Mouse (Mus musculus) fibroblast of lung, adult 2 months (primary cell): ENCODE measurements around the gene Rad51b.

Experiments
- DNase-seq: peaks from one replicate; pipeline ENCODE4 v3.0.0-alpha.2; 2011; ENCODE audit warnings: low read depth

Rad51b gene

DNA sequence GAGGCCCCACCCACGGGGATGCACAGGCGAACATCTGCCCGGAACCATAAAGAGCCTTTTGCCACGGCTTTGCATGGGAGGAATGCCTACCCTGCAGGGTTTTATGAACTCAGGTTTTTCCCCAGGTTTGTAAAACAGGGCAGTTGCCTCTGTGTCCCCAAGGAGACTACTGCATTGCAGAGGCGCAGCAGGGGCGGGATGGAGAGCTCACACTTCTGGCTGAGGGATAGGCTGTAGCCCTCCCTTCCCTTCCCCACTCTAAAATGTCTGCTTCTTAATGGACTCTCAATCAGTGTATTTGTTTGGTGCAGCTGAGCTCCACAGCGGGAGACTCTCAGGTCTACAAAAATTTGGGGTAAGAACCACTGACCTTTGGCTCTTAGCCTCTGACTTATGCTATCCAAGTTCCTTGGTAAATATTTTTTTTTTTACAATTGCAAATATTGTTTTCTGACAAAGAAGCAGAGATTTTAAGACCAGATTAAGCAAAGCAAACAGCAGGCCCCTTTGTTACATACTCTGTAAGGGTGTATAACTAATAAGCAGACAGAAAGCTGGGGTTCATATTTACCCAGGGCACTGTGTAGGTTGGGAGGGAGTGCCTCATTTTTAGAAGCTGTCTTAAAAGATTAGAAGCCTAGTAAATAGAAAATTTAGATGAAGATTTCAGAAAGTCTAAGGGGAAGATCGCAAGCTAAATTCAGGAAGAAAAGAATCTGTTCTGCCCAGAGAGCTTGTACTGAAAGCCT is 507.9 kb downstream of the Rad51b start:
- no peak for DNase-seq

GRCm38 (mm10) chr12:79806990-79807389 is 509.9 kb downstream of the Rad51b start:
- no peak for DNase-seq

DNA sequence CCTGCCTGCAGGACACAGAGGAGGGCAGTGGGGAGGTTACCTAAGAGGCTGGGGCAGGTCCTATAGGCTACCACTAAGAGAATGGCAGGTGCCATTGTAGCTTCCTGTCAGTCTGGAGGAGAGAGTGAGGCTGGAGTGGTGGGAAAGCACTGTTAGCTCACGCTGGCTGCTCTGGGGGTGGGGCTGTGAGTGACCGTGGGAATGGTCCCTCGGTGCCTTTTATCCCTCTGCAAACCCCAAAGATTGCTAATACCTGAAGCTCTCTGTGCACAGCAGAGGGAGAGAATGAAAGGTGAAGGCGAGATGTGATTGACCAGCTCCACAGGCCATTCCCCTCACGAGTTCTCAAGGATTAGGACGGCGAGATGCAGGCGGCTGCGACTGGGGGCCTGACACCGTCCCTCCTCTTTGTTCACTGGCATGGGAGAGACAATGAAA is 510.3 kb downstream of the Rad51b start:
- no peak for DNase-seq

DNA sequence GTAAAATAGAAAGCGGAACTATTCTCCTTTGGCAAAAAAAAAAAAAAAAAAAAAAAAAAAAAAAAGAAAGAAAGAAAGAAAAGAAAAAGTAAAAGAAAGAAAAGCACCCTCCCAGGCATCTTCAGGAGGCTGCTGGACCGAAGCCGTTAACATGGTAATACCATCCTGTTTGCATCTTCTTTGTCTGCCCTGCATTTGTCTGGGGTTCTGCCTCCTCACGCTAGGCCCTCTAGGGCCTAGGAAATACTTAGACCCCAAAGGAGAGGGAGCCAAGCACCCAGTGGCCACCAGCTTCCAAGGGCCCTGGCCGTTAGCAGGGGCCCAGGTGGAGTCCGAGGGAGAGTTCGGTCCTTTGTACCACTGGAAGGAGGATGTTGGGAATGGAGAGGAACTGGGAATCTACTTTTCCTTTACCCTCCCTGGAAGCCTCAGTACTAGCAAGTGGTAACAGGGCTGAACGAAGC is 510.9 kb downstream of the Rad51b start:
- no peak for DNase-seq

GRCm38 (mm10) chr12:79808426-79809398 is 511.6 kb downstream of the Rad51b start:
- DNase-seq, result no peak

GRCm38 (mm10) chr12:79809518-79809917 is 512.4 kb downstream of the Rad51b start:
- DNase-seq, result no peak

- DNase-seq, result no peak
Observed at GRCm38 (mm10) chr12:79812422-79812821, 515.3 kb downstream of the Rad51b start.

GRCm38 (mm10) chr12:79812838-79813563 is 515.9 kb downstream of the Rad51b start:
- no peak for DNase-seq

GRCm38 (mm10) chr12:79813566-79814305 is 516.7 kb downstream of the Rad51b start:
- DNase-seq, result no peak

- DNase-seq, result no peak
Observed at GRCm38 (mm10) chr12:79814312-79815091, 517.4 kb downstream of the Rad51b start.

DNA sequence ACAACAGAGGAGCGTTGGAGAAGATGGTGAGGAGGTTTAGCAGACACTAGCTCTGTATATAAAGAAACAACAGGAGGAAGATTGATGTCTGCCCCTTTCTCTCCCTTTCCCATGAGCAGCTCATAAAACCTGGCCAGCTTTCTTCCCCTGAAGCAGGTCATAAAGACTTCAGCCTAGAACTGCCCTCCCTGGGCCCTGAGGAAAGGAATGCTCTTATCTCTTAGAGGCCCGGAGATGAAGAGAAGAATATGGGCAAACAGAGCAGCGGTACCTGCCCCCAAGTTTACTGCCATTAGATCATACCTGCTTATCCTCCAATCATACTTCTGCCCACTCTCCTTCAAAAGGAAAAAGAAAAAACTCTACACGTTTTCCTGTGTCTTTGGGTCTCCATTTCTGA is 519.2 kb downstream of the Rad51b start:
- DNase-seq, result no peak

DNA sequence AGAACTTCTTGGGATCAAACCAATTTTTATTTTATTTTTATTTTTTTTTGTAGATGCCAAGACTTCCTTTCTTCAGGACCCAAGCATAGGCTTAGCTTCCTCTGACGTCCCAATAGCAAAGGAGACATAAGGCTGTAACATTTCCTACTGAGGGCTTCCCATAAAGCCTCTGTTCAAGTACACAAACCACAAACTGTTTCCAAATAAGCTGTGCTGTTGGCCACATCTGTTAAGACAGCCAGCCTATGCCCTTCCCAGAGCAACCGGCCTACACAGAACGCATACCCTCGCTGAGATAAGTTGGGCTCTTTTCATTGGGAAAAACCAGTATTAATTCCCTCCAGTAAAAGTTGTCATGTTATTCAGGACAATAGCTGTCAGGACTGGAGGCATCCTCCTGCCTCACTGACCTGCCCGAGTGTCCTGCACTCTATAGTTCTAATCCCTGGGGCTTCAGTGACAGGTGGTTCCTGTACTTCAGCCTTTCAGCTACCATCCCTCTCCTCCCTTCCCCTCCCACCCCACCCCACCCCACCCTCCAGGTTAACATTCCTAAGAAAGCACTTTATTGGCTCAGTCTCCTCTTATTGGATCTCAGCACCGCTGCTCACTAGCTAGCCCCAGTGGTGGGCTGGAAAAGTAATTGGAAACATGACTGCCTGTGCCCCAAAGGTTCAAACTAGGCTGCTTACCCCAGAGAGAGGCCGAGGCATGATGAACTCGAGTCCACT is 523.3 kb downstream of the Rad51b start:
- no peak for DNase-seq

GRCm38 (mm10) chr12:79821901-79822300 is 524.8 kb downstream of the Rad51b start:
- no peak for DNase-seq

DNA sequence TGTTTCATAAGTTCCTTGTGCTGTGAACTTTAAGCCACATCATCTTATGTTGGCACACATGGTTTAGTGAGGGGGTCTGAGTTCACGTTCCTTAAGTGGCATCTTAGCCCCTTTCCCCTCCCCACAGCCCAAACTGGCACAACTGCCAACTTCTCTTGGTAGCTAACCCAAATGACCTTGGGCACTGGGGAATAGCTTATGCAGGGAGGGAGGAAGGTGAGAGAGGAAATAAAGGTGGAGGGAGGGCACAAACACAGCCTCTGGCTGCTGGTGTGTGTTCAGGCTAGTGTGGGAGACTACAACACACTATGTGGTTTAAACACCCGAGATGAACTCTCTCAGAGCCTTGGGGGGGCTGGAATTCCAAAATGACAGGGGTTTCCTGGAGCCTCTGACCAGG is 525.3 kb downstream of the Rad51b start:
- no peak for DNase-seq

- no peak for DNase-seq
Observed at GRCm38 (mm10) chr12:79825922-79826321, 528.8 kb downstream of the Rad51b start.

DNA sequence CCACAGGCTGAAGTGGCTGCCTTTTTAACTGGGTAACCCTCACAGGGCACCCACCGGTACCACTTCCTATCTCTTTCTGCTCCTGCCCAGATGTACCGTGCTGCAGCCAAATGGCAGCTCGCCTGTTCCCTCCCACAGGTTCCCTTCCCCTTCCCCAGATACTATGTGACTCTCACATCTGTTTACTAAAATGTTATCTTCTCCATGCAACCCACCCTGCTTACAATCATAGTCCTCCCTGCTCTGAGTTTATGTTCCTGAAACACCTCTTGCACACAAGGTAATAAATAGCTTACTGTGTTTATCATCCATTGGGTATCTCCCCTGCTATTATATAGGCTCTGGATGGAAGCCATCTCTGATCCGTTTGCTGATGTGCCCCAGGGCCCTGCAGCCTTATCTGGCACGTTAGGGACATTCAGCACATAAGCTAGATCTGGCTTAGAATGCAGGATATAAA is 530.2 kb downstream of the Rad51b start:
- no peak for DNase-seq

DNA sequence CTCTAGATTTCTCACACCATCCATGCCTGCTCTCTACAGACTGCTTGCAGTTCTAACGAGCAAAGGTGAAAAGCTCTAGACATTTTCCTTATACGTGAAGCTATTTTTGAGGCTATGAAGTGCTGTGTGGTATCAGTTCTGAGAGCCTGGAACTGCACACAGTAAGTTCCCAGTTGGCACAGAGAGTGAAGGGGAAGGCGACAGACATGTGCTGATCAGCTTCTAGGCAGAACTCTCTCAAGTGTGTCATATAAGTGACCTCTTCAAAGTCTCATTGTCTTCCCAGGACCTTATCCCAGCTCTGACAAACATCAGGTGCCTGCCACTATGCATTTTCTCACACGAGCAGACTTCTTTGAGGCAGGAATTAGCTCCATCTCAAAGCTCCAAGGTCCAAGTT is 530.7 kb downstream of the Rad51b start:
- DNase-seq, result no peak

- DNase-seq, result no peak
Observed at GRCm38 (mm10) chr12:79830686-79831085, 533.6 kb downstream of the Rad51b start.

DNA sequence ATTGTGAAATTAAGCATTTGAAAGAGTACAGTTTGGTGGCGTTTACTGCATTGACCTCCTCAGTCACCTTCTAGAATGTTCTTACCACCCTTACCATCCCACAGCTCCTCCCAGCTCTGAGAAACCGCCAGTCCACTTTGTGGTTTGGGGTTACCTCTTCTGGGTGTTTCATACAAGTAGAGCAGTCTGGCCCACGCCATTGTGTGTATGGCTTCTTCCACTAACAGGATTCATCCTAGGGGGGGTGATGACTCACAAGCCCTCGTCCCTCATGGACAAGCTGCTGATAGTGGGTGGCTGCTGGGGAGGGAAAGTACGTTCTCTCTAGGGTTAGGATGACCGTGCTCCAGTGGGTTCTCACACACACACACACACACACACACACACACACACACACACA is 535.5 kb downstream of the Rad51b start:
- DNase-seq, result no peak

GRCm38 (mm10) chr12:79835521-79835920 is 538.4 kb downstream of the Rad51b start:
- DNase-seq, result no peak
